Mouse (Mus musculus) 3134 (cell line): Measurements from ENCODE around the gene Mstn.

Experiments used
- DNase-seq: peaks from one replicate; pipeline ENCODE4 v3.0.0-alpha.2; 2011; ENCODE audit warnings: low spot score; ENCODE audit not compliant: insufficient read length; ENCODE audit errors: extremely low read depth

Gene Mstn

DNA sequence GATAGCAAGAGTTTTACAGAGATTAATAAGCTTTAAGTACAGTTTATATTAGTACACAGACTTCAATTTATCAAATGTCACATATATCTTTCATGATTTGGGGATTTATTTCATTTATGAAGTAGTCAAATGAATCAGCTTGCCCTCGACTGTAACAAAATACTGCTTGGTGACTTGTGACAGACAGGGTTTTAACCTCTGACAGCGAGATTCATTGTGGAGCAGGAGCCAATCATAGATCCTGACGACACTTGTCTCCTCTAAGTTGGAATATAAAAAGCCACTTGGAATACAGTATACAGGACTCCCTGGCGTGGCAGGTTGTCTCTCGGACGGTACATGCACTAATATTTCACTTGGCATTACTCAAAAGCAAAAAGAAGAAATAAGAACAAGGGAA lies at the start of gene Mstn:
Gene Mstn, plus strand, starts transcription at position 301 of the 400 bp plus-strand sequence.
- no peak for DNase-seq

DNA sequence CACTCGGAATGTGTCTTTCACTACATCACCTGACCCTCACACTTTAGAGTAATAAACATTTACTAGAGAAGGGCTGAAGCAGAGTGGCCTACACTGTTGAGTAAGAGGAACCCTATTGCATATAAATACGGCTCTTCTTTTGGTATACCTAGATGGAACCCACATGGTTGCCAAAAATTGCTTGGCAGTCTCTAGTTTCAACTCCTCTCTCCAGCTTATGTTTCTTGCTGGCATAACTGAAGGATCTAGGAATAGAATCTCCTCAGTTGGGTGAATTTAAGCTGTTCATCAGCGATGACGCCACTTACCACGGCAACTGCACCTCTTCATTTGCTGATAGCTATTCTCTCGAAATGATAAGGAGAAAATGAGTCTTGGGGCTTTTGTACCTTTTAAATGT lies 46.7 kb upstream of the Mstn start:
- DNase-seq, result no peak

- no peak for DNase-seq
These were observed 45.8 kb upstream of the Mstn start for GRCm38 (mm10) chr1:53015606-53016005.

DNA sequence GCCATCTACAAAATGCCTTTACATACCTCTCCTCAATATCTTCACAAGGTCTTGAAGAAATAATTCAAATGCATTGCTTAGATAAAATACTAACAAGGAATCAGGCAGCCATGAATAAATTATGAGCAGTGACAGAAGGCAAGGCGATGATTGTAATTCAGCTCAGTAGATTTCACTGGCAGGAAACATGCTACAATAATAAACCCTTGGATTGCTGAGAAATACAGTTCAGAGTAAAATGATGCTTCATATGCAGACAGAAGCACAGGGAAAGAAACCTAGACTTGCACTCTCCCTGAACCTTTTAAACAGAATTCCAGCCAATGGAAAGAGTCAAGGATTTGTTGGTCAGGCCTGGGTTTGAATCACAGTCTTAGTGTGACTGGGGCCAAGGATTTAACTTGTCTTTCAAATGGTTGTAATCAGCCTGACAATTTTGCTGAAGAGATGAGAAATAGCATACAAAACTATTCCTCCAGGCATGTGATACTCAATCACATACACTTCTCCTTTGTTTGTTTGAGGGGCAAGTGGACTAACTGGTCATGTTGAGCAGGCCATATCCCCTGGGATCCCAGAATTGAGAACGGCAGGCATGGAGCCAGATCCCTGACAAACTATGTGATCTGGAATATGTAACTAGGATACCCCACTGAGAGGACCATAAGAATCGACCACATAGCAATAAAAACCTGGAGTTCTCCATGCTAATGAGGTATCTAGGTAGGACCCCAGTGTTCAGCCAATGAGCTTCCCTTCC lies 42.5 kb upstream of the Mstn start:
- no peak for DNase-seq

- DNase-seq, result no peak
These were observed 41.4 kb upstream of the Mstn start, which contains the start of gene 1700019D03Rik for GRCm38 (mm10) chr1:53020079-53020478. Gene 1700019D03Rik (minus strand): TSS chr1:53020179.

DNA sequence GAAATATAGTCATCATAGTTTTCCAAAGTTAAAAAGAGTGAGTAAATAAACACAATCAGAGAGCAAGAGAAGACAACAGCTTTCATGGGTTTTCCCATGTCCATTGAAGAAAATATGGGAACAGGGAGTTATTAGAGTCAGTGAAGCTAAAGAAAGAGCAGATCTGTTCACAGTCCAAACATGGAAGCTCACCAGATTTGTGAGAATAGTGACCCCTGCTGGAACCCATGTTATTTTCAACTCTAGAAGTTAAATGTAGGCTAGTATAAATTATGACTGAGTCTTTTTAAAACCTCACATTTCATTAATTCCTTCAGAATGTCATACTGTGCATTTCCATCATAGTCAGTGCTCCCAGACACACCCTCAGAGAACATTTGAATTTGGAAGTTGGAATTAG lies 28.9 kb upstream of the Mstn start:
- DNase-seq, result no peak

DNA sequence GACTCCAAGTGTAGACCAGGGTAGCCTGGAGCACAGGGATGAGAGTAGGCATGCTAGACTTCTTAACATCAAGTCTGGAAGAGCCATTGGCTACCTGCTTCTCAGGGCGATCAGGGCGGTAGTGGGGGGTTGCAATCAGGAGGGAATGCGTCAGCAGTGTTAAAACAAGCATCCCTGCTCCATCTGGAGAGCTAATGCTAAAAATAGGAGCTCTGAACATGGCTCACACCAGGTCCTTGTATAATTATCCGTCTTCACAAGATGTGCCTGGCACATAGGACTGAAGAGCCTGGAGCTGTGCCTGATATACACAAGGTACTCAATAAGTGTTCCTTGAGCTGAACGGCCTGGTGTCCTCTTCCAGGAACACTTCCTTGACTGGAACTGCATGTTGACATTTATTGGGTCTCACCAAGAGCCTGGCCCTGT lies 24.0 kb upstream of the Mstn start:
- DNase-seq, result no peak

- DNase-seq, result no peak
These were observed 11.5 kb upstream of the Mstn start for GRCm38 (mm10) chr1:53049763-53050427.

GRCm38 (mm10) chr1:53053087-53054022 lies 8.1 kb upstream of the Mstn start:
- DNase-seq, result no peak

DNA sequence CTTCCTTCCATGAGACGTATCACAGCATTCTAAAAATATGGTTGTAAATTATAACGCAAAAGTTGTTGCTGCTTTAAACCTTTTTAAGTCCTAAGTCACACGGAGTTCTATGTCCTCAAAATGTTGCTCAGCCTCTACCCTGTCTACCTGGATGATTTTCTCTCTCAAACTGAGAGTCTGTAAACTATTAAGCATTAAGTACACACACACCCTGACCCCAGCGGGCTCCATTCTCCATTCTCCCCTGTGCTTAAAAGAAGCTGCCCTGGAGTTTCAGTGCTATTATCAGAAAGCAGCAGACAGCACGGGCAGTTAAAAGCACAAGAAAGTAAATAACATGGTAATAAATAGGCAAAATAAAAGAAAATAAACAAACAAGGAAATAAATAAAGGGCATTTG lies 2.3 kb upstream of the Mstn start:
- DNase-seq, result no peak

- DNase-seq, result no peak
These were observed 941 bp upstream of the Mstn start for GRCm38 (mm10) chr1:53060499-53060898.

GRCm38 (mm10) chr1:53061871-53062608 lies 600 bp downstream of the Mstn start:
- no peak for DNase-seq

DNA sequence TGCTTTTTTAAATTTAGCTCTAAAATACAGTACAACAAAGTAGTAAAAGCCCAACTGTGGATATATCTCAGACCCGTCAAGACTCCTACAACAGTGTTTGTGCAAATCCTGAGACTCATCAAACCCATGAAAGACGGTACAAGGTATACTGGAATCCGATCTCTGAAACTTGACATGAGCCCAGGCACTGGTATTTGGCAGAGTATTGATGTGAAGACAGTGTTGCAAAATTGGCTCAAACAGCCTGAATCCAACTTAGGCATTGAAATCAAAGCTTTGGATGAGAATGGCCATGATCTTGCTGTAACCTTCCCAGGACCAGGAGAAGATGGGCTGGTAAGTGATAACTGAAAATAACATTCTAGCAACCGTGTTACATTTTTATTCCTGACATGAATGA lies 2.5 kb downstream of the Mstn start:
- DNase-seq, result no peak

DNA sequence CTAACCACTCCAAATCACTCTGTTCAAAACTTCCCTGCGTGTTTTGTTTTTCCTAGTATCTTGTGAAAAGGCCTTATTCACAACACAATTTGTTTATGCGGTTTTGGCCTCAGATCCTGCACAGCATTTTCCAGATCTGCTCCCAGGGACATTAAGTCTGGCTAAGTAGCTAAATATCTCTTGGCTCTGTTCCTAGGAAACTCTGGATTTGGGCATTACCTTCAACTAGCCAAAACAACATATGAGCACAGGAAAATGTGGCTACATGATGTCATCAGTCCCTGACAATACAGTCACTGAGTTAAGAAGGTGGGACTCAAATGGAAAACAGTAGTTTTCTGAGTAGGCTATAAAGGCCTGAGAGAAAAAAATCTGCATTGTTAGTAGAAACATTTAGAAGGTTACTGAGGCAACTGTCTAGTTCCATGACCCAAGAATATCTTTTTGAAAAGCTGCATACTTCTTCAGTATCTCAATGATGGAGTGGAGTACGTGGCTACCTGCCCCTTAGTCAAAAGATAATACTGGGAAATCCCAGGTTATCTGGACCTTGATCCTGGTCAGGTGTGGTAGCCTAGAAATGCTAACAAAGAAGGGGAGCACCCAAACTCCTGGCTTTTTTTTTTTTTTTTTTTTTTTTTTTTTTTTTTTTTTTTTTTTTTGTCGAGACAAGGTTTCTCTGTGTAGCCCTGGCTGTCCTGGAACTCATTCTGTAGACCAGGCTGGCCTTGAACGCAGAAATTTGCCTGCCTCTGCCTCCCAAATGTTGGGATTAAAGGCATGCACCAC lies 8.5 kb downstream of the Mstn start:
- no peak for DNase-seq

DNA sequence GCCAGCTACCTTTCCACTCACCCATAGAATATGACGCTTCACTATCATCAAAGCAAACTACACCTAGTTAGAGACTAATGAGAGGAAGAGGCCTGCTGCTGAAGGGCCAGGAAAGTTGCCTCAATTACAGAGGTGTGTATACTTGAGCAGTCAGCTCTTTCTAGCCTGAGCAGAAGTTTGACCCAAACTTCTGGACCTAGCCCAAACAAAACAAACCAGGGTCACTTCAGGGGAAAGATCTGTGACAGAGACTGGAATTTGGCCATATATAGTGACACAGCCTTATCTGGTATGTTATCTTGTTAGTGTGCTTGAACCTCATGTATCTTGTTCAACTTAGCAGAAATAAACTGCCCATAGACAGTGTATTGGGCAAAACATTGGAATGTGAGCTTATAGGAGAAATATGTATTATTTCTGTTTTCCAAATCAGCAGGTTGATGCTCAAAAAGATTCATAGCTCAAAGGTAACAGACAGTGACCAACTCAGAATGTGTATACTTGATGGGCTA lies 9.3 kb downstream of the Mstn start:
- DNase-seq, result no peak

DNA sequence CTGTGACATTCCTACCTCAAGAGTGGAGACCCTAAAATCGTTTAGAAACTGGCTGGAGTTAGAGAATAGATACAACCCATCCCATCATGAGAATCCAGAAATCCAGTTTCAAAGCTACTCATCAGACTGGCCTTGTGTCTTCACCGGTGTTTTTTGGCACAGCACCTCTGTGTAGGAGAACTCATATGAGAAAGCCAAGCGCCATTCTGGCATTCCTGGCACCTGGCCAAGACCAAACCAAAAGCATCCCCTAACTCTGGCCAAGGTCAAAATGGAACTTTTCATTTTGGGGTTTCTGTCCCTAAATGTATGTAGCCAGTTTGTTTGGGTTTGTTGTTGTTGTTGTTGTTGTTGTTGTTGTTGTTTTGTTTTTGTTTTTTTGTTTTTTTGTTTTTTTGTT lies 15.2 kb downstream of the Mstn start:
- DNase-seq, result no peak

GRCm38 (mm10) chr1:53079876-53080275 lies 18.4 kb downstream of the Mstn start:
- DNase-seq, result no peak

GRCm38 (mm10) chr1:53080603-53081002 lies 19.2 kb downstream of the Mstn start:
- DNase-seq, result no peak

DNA sequence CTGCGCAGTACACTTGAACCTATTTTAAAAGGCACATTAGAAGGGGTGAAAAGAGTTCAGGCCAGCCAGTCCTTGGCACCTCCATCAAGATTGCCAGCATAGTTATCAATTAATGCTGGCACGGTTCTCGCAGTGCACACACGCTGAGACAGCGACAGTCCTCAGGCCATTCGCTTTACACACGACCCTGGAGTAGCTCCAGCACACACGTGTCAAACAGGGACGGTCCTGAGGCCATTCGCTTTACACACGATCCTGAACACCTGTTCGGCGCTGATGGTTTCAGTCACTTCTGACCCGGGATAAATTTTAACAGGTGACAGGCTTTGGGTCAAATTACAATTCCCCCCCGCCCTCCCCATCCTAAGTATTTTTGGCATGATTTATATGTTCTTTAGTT lies 23.8 kb downstream of the Mstn start:
- DNase-seq, result no peak

DNA sequence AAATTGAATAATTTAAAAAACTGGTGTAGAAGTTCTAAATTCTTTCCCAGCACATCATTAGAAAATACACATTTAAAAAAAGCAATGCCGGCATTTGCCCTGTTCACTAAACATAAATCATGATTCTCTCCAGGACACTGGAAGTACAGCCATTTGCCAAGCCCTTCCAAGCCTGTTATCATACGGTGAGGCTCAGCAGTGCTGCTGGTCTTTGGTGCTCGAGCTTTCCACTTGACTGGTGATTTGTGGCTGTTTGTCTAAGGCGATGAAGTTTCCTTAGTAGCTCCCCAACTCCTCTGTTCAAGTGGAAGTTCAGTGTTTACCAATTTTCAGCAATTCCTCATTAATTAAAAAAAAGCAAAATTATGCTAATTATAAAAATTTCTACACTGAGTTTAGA lies 24.6 kb downstream of the Mstn start:
- no peak for DNase-seq
